Mouse (Mus musculus) left cerebral cortex, postnatal 10 days (tissue): ENCODE results near the gene Kcnq1. TPM values are rescaled to one million over a fixed set of nuclear protein-coding genes. Genes with fewer than 3 reads are reported as not detected.
A peak's percentile ranks its signal among the peaks of the same experiment; 100 is the strongest.

ENCODE experiments used
- DNase-seq, 2 experiments: peaks; one replicate each; pipeline ENCODE4 v3.0.0; 2021 to 2022; ENCODE audit warnings: low spot score in 2 of 2, mixed read lengths in 1 of 2; ENCODE audit errors: extremely low spot score in 1 of 2
- intact Hi-C: fragments of 180-260 bp; cut with DNase I; formaldehyde crosslinking; loops from one replicate; pipeline ENCODE4 v1.15.1; 2025
- total RNA-seq, 2 experiments: library from RNA; stranded (reverse); gene quantifications; 2 replicates each; pipeline ENCODE4 v1.2.3; 2021

Kcnq1 gene
- total RNA-seq, 2 experiments from 2014 or later = 1.4 to 2.1 TPM

- intact Hi-C loops = no loop called here
- DNase-seq = no peak
Observed at GRCm38 (mm10) chr7:143162051-143162450, 55.9 kb downstream of the Kcnq1 start.

GRCm38 (mm10) chr7:143164074-143164473, 57.9 kb downstream of the Kcnq1 start:
- intact Hi-C loops = no loop called here

GRCm38 (mm10) chr7:143165687-143166265, 59.6 kb downstream of the Kcnq1 start:
- intact Hi-C loops = no loop called here
- DNase-seq = no peak

More at GRCm38 (mm10) chr7:143164074-143164473, 57.9 kb downstream of the Kcnq1 start:
- no peak for DNase-seq

GRCm38 (mm10) chr7:143167275-143167674, 61.1 kb downstream of the Kcnq1 start:
- DNase-seq = no peak
- intact Hi-C loops = no loop called here

GRCm38 (mm10) chr7:143169371-143169770, 63.2 kb downstream of the Kcnq1 start:
- intact Hi-C loops = no loop called here
- no peak for DNase-seq

GRCm38 (mm10) chr7:143172914-143173547, 66.9 kb downstream of the Kcnq1 start:
- DNase-seq = no peak
- intact Hi-C loops = no loop called here

- peak; percentile 11 to 48 for DNase-seq
- intact Hi-C loops = no loop called here
Observed at GRCm38 (mm10) chr7:143174633-143175032, 68.5 kb downstream of the Kcnq1 start.

- DNase-seq = no peak
Observed at GRCm38 (mm10) chr7:143178831-143179230, 72.7 kb downstream of the Kcnq1 start.

GRCm38 (mm10) chr7:143180761-143181160, 74.6 kb downstream of the Kcnq1 start:
- intact Hi-C loops = no loop called here
- peak; percentile 11 to 79 for DNase-seq

More at GRCm38 (mm10) chr7:143178831-143179230, 72.7 kb downstream of the Kcnq1 start:
- intact Hi-C loops = no loop called here

- intact Hi-C loops = no loop called here
- DNase-seq = no peak
Observed at GRCm38 (mm10) chr7:143181311-143181710, 75.1 kb downstream of the Kcnq1 start.

- DNase-seq = no peak
- intact Hi-C loops = no loop called here
Observed at GRCm38 (mm10) chr7:143185506-143185905, 79.3 kb downstream of the Kcnq1 start.

GRCm38 (mm10) chr7:143186378-143186777, 80.2 kb downstream of the Kcnq1 start:
- intact Hi-C loops = no loop called here
- no peak for DNase-seq

GRCm38 (mm10) chr7:143187181-143187580, 81.0 kb downstream of the Kcnq1 start:
- no peak for DNase-seq
- intact Hi-C loops = no loop called here

- intact Hi-C loops = no loop called here
- DNase-seq = no peak
Observed at GRCm38 (mm10) chr7:143188589-143188988, 82.4 kb downstream of the Kcnq1 start.

GRCm38 (mm10) chr7:143189965-143190722, 84.0 kb downstream of the Kcnq1 start:
- DNase-seq = no peak
- intact Hi-C loops = no loop called here

GRCm38 (mm10) chr7:143190911-143191310, 84.7 kb downstream of the Kcnq1 start:
- intact Hi-C loops = no loop called here
- DNase-seq = no peak

- intact Hi-C loops = no loop called here
- DNase-seq = no peak
Observed at GRCm38 (mm10) chr7:143192392-143192791, 86.2 kb downstream of the Kcnq1 start.

- intact Hi-C loops = no loop called here
Observed at GRCm38 (mm10) chr7:143194064-143194463, 87.9 kb downstream of the Kcnq1 start.

GRCm38 (mm10) chr7:143197951-143198440, 91.8 kb downstream of the Kcnq1 start:
- no peak for DNase-seq
- intact Hi-C loops = no loop called here

More at GRCm38 (mm10) chr7:143194064-143194463, 87.9 kb downstream of the Kcnq1 start:
- DNase-seq = no peak

- intact Hi-C loops = no loop called here
- DNase-seq = no peak
Observed at GRCm38 (mm10) chr7:143198443-143198842, 92.3 kb downstream of the Kcnq1 start.
